Mouse (Mus musculus) liver, embryonic 13.5 days (tissue): Measurements from ENCODE around the gene Lrrtm3. TPM values are rescaled to one million over a fixed set of nuclear protein-coding genes. Genes with fewer than 3 reads are reported as not detected.

Experiments used
- ATAC-seq: fragments of 200-750 bp; cut with Nextera tagmentation; 2 replicates; pipeline ENCODE4 v1.8.0; 2017; ENCODE audit warnings: low read depth, mild to moderate bottlenecking, moderate number of reproducible peaks, moderate library complexity
- DNase-seq: peaks from one replicate; pipeline ENCODE4 v3.0.0; 2022
- H3K27ac ChIP-seq: fragments of 300-500 bp; sonication (generic); 2 replicates; pipeline ENCODE4 v1.5.1; 2015; ENCODE audit warnings: moderate library complexity, mild to moderate bottlenecking, inconsistent platforms
- H3K27me3 ChIP-seq: fragments of 300-500 bp; sonication (generic); 2 replicates; pipeline ENCODE4 v1.6.1; 2015; ENCODE audit warnings: mild to moderate bottlenecking, inconsistent platforms
- H3K36me3 ChIP-seq: fragments of 300-500 bp; sonication (generic); 2 replicates; pipeline ENCODE4 v1.6.1; 2015; ENCODE audit warnings: mild to moderate bottlenecking, inconsistent platforms
- H3K4me1 ChIP-seq: fragments of 300-500 bp; sonication (generic); replicated peaks from 2 replicates; pipeline ENCODE4 v1.6.1; 2015; ENCODE audit warnings: inconsistent platforms
- H3K4me2 ChIP-seq: fragments of 300-500 bp; sonication (generic); 2 replicates; pipeline ENCODE4 v1.6.1; 2015; ENCODE audit warnings: inconsistent platforms, mild to moderate bottlenecking, moderate library complexity
- H3K4me3 ChIP-seq: fragments of 300-500 bp; sonication (generic); replicated peaks from 2 replicates; pipeline ENCODE4 v1.5.1; 2015; ENCODE audit warnings: mild to moderate bottlenecking, inconsistent platforms
- H3K9ac ChIP-seq: fragments of 300-500 bp; sonication (generic); 2 replicates; pipeline ENCODE4 v1.6.1; 2015; ENCODE audit warnings: mild to moderate bottlenecking, inconsistent platforms
- H3K9me3 ChIP-seq: fragments of 300-500 bp; sonication (generic); replicated peaks from 2 replicates; pipeline ENCODE4 v1.6.1; 2016; ENCODE audit warnings: inconsistent platforms
- WGBS: fragments of 180-500 bp; shearing (Covaris S2); methylation state at CpG from one replicate; pipeline ENCODE4 v1.1.7; 2015; ENCODE audit not compliant: insufficient replicate concordance; 5-methylcytosine and 5-hydroxymethylcytosine counted together
- polyA plus RNA-seq: library from polyadenylated mRNA; unstranded; fragments of >200 nt; fragmentation: Nextera tagmentation; extraction: Ambion mirVana; gene quantifications from 2 replicates; pipeline ENCODE4 v1.2.1, GENCODE M21; 2015

Lrrtm3 gene
- polyA plus RNA-seq, 1 experiment from 2014 or later: 0.10 TPM

GRCm38 (mm10) chr10:63880462-63880903 lies 209.6 kb downstream of the Lrrtm3 start:
- H3K27me3 ChIP-seq: no peaks in the 10 kb centered on the region
- WGBS: 65% methylated on average over 5 of the region's 5 CpGs
- no peak overlapping the region for H3K4me3 ChIP-seq
- H3K36me3 ChIP-seq: no peaks in the 10 kb centered on the region
- no peak overlapping the region for H3K27ac ChIP-seq
- ATAC-seq (no peak), DNase-seq (no peak)
- no peaks in the 10 kb centered on the region for H3K4me1 ChIP-seq
- H3K9ac ChIP-seq: no peak overlapping the region
- no peak overlapping the region for H3K4me2 ChIP-seq
- no peaks in the 10 kb centered on the region for H3K9me3 ChIP-seq

Other genes starting within 250 kb of the Lrrtm3 start
- not detected in 2 replicates for gene Gm10118, start 162.8 kb downstream of the Lrrtm3 start, polyA plus RNA-seq